Mouse (Mus musculus) c-Kit-positive CD71-positive TER-119-positive erythroid progenitor cells, embryonic 14.5 days (primary cell): ENCODE data around the gene Orai2.
A peak's percentile ranks its signal among the peaks of the same experiment; 100 is the strongest.
"Not testable (repeated sequence)": the region's sequence is repeated elsewhere in the genome, so short reads cannot be mapped to it uniquely, and the experiment has no call there.

ENCODE experiments used
- DNase-seq: peaks from one replicate; pipeline ENCODE4 v3.0.0-alpha.2; 2013; ENCODE audit warnings: low spot score

Orai2 gene

GRCm38 (mm10) chr5:136170512-136171362, at the start of gene Orai2:
Gene Orai2 (minus strand): TSS chr5:136170713.
- peak; percentile 61 for DNase-seq

- DNase-seq, result no peak
Observed at GRCm38 (mm10) chr5:136218585-136218984, 48.1 kb upstream of the Orai2 start.

- DNase-seq, result no peak
Observed at GRCm38 (mm10) chr5:136217932-136218381, 47.4 kb upstream of the Orai2 start.

- no peak for DNase-seq
Observed at GRCm38 (mm10) chr5:136217004-136217665, 46.6 kb upstream of the Orai2 start.

- no peak for DNase-seq
Observed at GRCm38 (mm10) chr5:136215958-136216357, 45.4 kb upstream of the Orai2 start.

- no peak for DNase-seq
Observed at GRCm38 (mm10) chr5:136215211-136215610, 44.7 kb upstream of the Orai2 start.

GRCm38 (mm10) chr5:136213716-136214115, 43.2 kb upstream of the Orai2 start:
- no peak for DNase-seq

- no peak for DNase-seq
Observed at GRCm38 (mm10) chr5:136212716-136213115, 42.2 kb upstream of the Orai2 start.

GRCm38 (mm10) chr5:136211341-136212102, 41.0 kb upstream of the Orai2 start:
- not testable (repeated sequence) for DNase-seq

- DNase-seq, result no peak
Observed at GRCm38 (mm10) chr5:136210549-136210948, 40.0 kb upstream of the Orai2 start.

GRCm38 (mm10) chr5:136201832-136202231, 31.3 kb upstream of the Orai2 start:
- peak; percentile 44 for DNase-seq

GRCm38 (mm10) chr5:136199526-136199925, 29.0 kb upstream of the Orai2 start:
- DNase-seq, result no peak

- DNase-seq, result peak; percentile 96
Observed at GRCm38 (mm10) chr5:136198474-136199391, 28.2 kb upstream of the Orai2 start, which contains the start of gene Prkrip1. Gene Prkrip1 (minus strand): TSS chr5:136198963.

GRCm38 (mm10) chr5:136191870-136192269, 21.4 kb upstream of the Orai2 start:
- DNase-seq, result no peak

- no peak for DNase-seq
Observed at GRCm38 (mm10) chr5:136186723-136187122, 16.2 kb upstream of the Orai2 start.

- no peak for DNase-seq
Observed at GRCm38 (mm10) chr5:136183766-136184165, 13.3 kb upstream of the Orai2 start.

- no peak for DNase-seq
Observed at GRCm38 (mm10) chr5:136182830-136183229, 12.3 kb upstream of the Orai2 start.

- DNase-seq, result no peak
Observed at GRCm38 (mm10) chr5:136182049-136182448, 11.5 kb upstream of the Orai2 start.

GRCm38 (mm10) chr5:136181197-136181596, 10.7 kb upstream of the Orai2 start:
- no peak for DNase-seq

- no peak for DNase-seq
Observed at GRCm38 (mm10) chr5:136179594-136179993, 9.1 kb upstream of the Orai2 start.
